14 mouse cellular contexts compared by ENCODE assay signal in genomic region chr7:57689836-57690235, GRCm38 (mm10).
"Had no signal": no experiment of that assay in that cellular context is flagged by ENCODE, and none has a peak within 500 bp of the region (broad histone marks: within the 10 kb centered on the region; RNA-seq: fewer than 3 reads in every experiment).

No protein-coding gene starts in this region.

- H3K9ac ChIP-seq: kidney, embryonic 15.5 days; limb, embryonic 13.5 days; liver, embryonic 14.5 days; midbrain, embryonic 12.5 days; stomach, embryonic 15.5 days had no signal

- H3K27me3 ChIP-seq: kidney, embryonic 15.5 days; limb, embryonic 13.5 days; midbrain, embryonic 12.5 days; stomach, embryonic 15.5 days had no signal

- H3K4me1 ChIP-seq: kidney, embryonic 15.5 days; limb, embryonic 13.5 days; midbrain, embryonic 12.5 days; stomach, embryonic 15.5 days had no signal

- H3K4me2 ChIP-seq: kidney, embryonic 15.5 days; limb, embryonic 13.5 days; midbrain, embryonic 12.5 days; stomach, embryonic 15.5 days had no signal

- H3K9me3 ChIP-seq: kidney, embryonic 15.5 days; limb, embryonic 13.5 days; midbrain, embryonic 12.5 days; stomach, embryonic 15.5 days had no signal

- DNase-seq: kidney, adult 2 months; kidney, postnatal 36 days; layer of hippocampus, adult 9-11 months; layer of hippocampus, postnatal 36 days; left cerebral cortex, postnatal 4 days; lung, adult 18-20 months; right cerebral cortex, postnatal 14 days; thymus, adult 2 months; thymus, postnatal 25 days had no signal

- H3K36me3 ChIP-seq: kidney, embryonic 15.5 days; limb, embryonic 13.5 days; midbrain, embryonic 12.5 days; stomach, embryonic 15.5 days had no signal

- H3K27ac ChIP-seq: kidney, embryonic 15.5 days; limb, embryonic 13.5 days; liver, embryonic 14.5 days; midbrain, embryonic 12.5 days; stomach, embryonic 15.5 days had no signal

- H3K4me3 ChIP-seq: kidney, embryonic 15.5 days; limb, embryonic 13.5 days; midbrain, embryonic 12.5 days; stomach, embryonic 15.5 days had no signal
